Mouse (Mus musculus) heart, postnatal 0 days (tissue): Measurements from ENCODE around the gene 2310033P09Rik. TPM values are rescaled to one million over a fixed set of nuclear protein-coding genes. Genes with fewer than 3 reads are reported as not detected.

Experiments
- ATAC-seq: fragments of 200-750 bp; cut with Nextera tagmentation; 2 replicates; pipeline ENCODE4 v1.8.0; 2017; ENCODE audit warnings: low read depth, moderate number of reproducible peaks, moderate library complexity; ENCODE audit not compliant: insufficient read depth
- DNase-seq: peaks from one replicate; pipeline ENCODE4 v3.0.0-alpha.2; 2016; ENCODE audit warnings: low spot score
- H3K27ac ChIP-seq: fragments of 300-500 bp; sonication (generic); 2 replicates; pipeline ENCODE4 v1.5.1; 2014; ENCODE audit warnings: low read depth, mild to moderate bottlenecking
- H3K27me3 ChIP-seq: fragments of 300-500 bp; sonication (generic); 2 replicates; pipeline ENCODE4 v1.6.1; 2014; ENCODE audit warnings: low read length, mixed read lengths; ENCODE audit not compliant: control insufficient read depth, insufficient read depth
- H3K36me3 ChIP-seq: fragments of 300-500 bp; sonication (generic); replicated peaks from 2 replicates; pipeline ENCODE4 v1.6.1; 2014; ENCODE audit warnings: low read length, mixed read lengths; ENCODE audit not compliant: control insufficient read depth, insufficient read depth
- H3K4me1 ChIP-seq: fragments of 300-500 bp; sonication (generic); 2 replicates; pipeline ENCODE4 v1.6.1; 2014; ENCODE audit warnings: antibody characterized with exemption; ENCODE audit not compliant: control insufficient read depth, insufficient read depth
- H3K4me2 ChIP-seq: fragments of 300-500 bp; sonication (generic); 2 replicates; pipeline ENCODE4 v1.6.1; 2014; ENCODE audit warnings: low read depth, mild to moderate bottlenecking, low read length, moderate library complexity
- H3K4me3 ChIP-seq: fragments of 300-500 bp; sonication (generic); 2 replicates; pipeline ENCODE4 v1.5.1; 2014; ENCODE audit warnings: low read depth, low read length
- H3K9ac ChIP-seq: fragments of 300-500 bp; sonication (generic); replicated peaks from 2 replicates; pipeline ENCODE4 v1.6.1; 2014; ENCODE audit warnings: low read depth, low read length, mixed read lengths
- H3K9me3 ChIP-seq: fragments of 300-500 bp; sonication (generic); replicated peaks from 2 replicates; pipeline ENCODE4 v1.6.1; 2016; ENCODE audit warnings: low read length; ENCODE audit not compliant: control insufficient read depth
- CTCF ChIP-seq: IDR thresholded peaks from 2 replicates; pipeline ENCODE4 v1.5.1; 2016; ENCODE audit warnings: antibody characterized with exemption, control low read depth, low read depth
- EP300 ChIP-seq: IDR thresholded peaks from 2 replicates; pipeline ENCODE4 v1.6.1; 2016; ENCODE audit warnings: antibody characterized with exemption, low read depth
- WGBS: fragments of 180-500 bp; shearing (Covaris S2); extraction: QIAGEN DNeasy Blood & Tissue Kit; methylation state at CpG from one replicate; pipeline ENCODE4 v1.1.7; 2014; 5-methylcytosine and 5-hydroxymethylcytosine counted together
- polyA plus RNA-seq: library from polyadenylated mRNA; unstranded; fragments of >200 nt; fragmentation: Nextera tagmentation; extraction: Ambion mirVana; gene quantifications from 2 replicates; pipeline ENCODE4 v1.2.1, GENCODE M21; 2015
- total RNA-seq: library from RNA; depleted of rRNA; stranded (reverse); fragments of >200 nt; gene quantifications from 2 replicates; pipeline ENCODE4 v1.2.3, GENCODE M21; 2014; ENCODE audit warnings: low replicate concordance; rRNA removed

Gene 2310033P09Rik
- total and polyA plus RNA-seq, 2 experiments from 2014 or later = 1.6 to 19.9 TPM

GRCm38 (mm10) chr11:59239428-59239785, 31.3 kb downstream of the 2310033P09Rik start:
- WGBS = 57% methylated on average over 4 of the region's 4 CpGs
- H3K27me3 ChIP-seq = peaks cover 25% of the 10 kb centered on the region
- ATAC-seq = no peak

GRCm38 (mm10) chr11:59239796-59240195, 31.7 kb downstream of the 2310033P09Rik start:
- no peak overlapping the region for H3K4me2 ChIP-seq
- no peaks in the 10 kb centered on the region for H3K9me3 ChIP-seq
- H3K4me1 ChIP-seq = no peaks in the 10 kb centered on the region
- no peak overlapping the region for H3K27ac ChIP-seq
- peaks cover 25% of the 10 kb centered on the region for H3K27me3 ChIP-seq
- 77% methylated on average over 4 of the region's 4 CpGs for WGBS
- no peak for ATAC-seq
- no peaks in the 10 kb centered on the region for H3K36me3 ChIP-seq
- no peak overlapping the region for H3K9ac ChIP-seq
- no peak overlapping the region for H3K4me3 ChIP-seq
- no peak for DNase-seq
- TF ChIP-seq CTCF = no peak
- no peak for TF ChIP-seq EP300

More at GRCm38 (mm10) chr11:59239428-59239785, 31.3 kb downstream of the 2310033P09Rik start:
- Histone ChIP-seq H3K9ac (no peak overlapping the region), H3K9me3 (no peaks in the 10 kb centered on the region), H3K4me3 (no peak overlapping the region), H3K36me3 (no peaks in the 10 kb centered on the region), H3K27ac (no peak overlapping the region), H3K4me2 (no peak overlapping the region), H3K4me1 (no peaks in the 10 kb centered on the region)
- TF ChIP-seq EP300 = no peak
- no peak for TF ChIP-seq CTCF
- DNase-seq = no peak

- Histone ChIP-seq H3K36me3 (no peaks in the 10 kb centered on the region), H3K27ac (no peak overlapping the region), H3K9me3 (no peaks in the 10 kb centered on the region), H3K27me3 (peaks cover 33% of the 10 kb centered on the region), H3K9ac (no peak overlapping the region), H3K4me1 (no peaks in the 10 kb centered on the region), H3K4me2 (no peak overlapping the region), H3K4me3 (no peak overlapping the region)
- DNase-seq (no peak), ATAC-seq (no peak)
- 36% methylated on average over 3 of the region's 3 CpGs for WGBS
- TF ChIP-seq EP300 (no peak), CTCF (no peak)
Observed at GRCm38 (mm10) chr11:59241841-59242240, 33.7 kb downstream of the 2310033P09Rik start.

- H3K9me3 ChIP-seq = no peaks in the 10 kb centered on the region
- H3K4me2 ChIP-seq = no peak overlapping the region
- H3K4me3 ChIP-seq = no peak overlapping the region
- H3K27me3 ChIP-seq = peaks cover 46% of the 10 kb centered on the region
- DNase-seq = no peak
- no peak for ATAC-seq
- no peaks in the 10 kb centered on the region for H3K36me3 ChIP-seq
- no peaks in the 10 kb centered on the region for H3K4me1 ChIP-seq
- no peak overlapping the region for H3K9ac ChIP-seq
- H3K27ac ChIP-seq = no peak overlapping the region
- TF ChIP-seq CTCF (no peak), EP300 (no peak)
- 25% methylated on average over 6 of the region's 6 CpGs for WGBS
Observed at GRCm38 (mm10) chr11:59243856-59244255, 35.7 kb downstream of the 2310033P09Rik start.

- no peak overlapping the region for H3K4me2 ChIP-seq
- 45% methylated on average over 10 of the region's 10 CpGs for WGBS
- no peak overlapping the region for H3K27ac ChIP-seq
- TF ChIP-seq EP300 (no peak), CTCF (no peak)
- DNase-seq (no peak), ATAC-seq (no peak)
- H3K27me3 ChIP-seq = peaks cover 44% of the 10 kb centered on the region
- H3K4me3 ChIP-seq = no peak overlapping the region
- H3K9ac ChIP-seq = no peak overlapping the region
- H3K36me3 ChIP-seq = no peaks in the 10 kb centered on the region
- no peaks in the 10 kb centered on the region for H3K9me3 ChIP-seq
- H3K4me1 ChIP-seq = no peaks in the 10 kb centered on the region
Observed at GRCm38 (mm10) chr11:59248101-59248500, 40.0 kb downstream of the 2310033P09Rik start.

GRCm38 (mm10) chr11:59259647-59260046, 51.5 kb downstream of the 2310033P09Rik start:
- H3K4me2 ChIP-seq = no peak overlapping the region
- H3K4me3 ChIP-seq = no peak overlapping the region
- no peak for DNase-seq
- no peak overlapping the region for H3K27ac ChIP-seq
- 57% methylated on average over 7 of the region's 7 CpGs for WGBS
- H3K27me3 ChIP-seq = peaks cover 44% of the 10 kb centered on the region
- no peak for ATAC-seq
- no peaks in the 10 kb centered on the region for H3K9me3 ChIP-seq
- TF ChIP-seq EP300 = no peak
- TF ChIP-seq CTCF = no peak
- no peak overlapping the region for H3K9ac ChIP-seq
- no peaks in the 10 kb centered on the region for H3K36me3 ChIP-seq
- peaks cover 4% of the 10 kb centered on the region; the same call in 1 of the 2 replicates for H3K4me1 ChIP-seq

Other genes starting within 250 kb of the 2310033P09Rik start
- 36.8 and 37.4 TPM in 2 replicates for gene Trim11, start 230.2 kb upstream of the 2310033P09Rik start, total RNA-seq
- gene Trim11, start 230.2 kb upstream of the 2310033P09Rik start, polyA plus RNA-seq = 26.0 and 26.5 TPM in 2 replicates
- 225 and 245 TPM in 2 replicates for gene Obscn, start 71.9 kb upstream of the 2310033P09Rik start, total RNA-seq
- gene Obscn, start 71.9 kb upstream of the 2310033P09Rik start, polyA plus RNA-seq = 106 and 107 TPM in 2 replicates
- 10.2 and 12.4 TPM in 2 replicates for gene Iba57, start 44.6 kb upstream of the 2310033P09Rik start, total RNA-seq
- gene Iba57, start 44.6 kb upstream of the 2310033P09Rik start, polyA plus RNA-seq = 10.7 and 11.0 TPM in 2 replicates
- 0.08 and 0.12 TPM in 2 replicates for gene Gjc2, start 25.1 kb upstream of the 2310033P09Rik start, total RNA-seq
- gene Gjc2, start 25.1 kb upstream of the 2310033P09Rik start, polyA plus RNA-seq = 0.63 and 0.75 TPM in 2 replicates
- 47.5 and 60.3 TPM in 2 replicates for gene Guk1, start 16.1 kb upstream of the 2310033P09Rik start, total RNA-seq
- gene Guk1, start 16.1 kb upstream of the 2310033P09Rik start, polyA plus RNA-seq = 138 and 146 TPM in 2 replicates
- 174 and 187 TPM in 2 replicates for gene Mrpl55, start 5.8 kb upstream of the 2310033P09Rik start, total RNA-seq
- 196 and 199 TPM in 2 replicates for gene Mrpl55, start 5.8 kb upstream of the 2310033P09Rik start, polyA plus RNA-seq
- 336 and 378 TPM in 2 replicates for gene Arf1, start 19.9 kb downstream of the 2310033P09Rik start, total RNA-seq
- gene Arf1, start 19.9 kb downstream of the 2310033P09Rik start, polyA plus RNA-seq = 533 and 540 TPM in 2 replicates
- not detected in 2 replicates for gene Wnt3a, start 82.4 kb downstream of the 2310033P09Rik start, total RNA-seq
- not detected in 2 replicates for gene Wnt3a, start 82.4 kb downstream of the 2310033P09Rik start, polyA plus RNA-seq
- 3.4 and 4.0 TPM in 2 replicates for gene Wnt9a, start 98.6 kb downstream of the 2310033P09Rik start, total RNA-seq
- gene Wnt9a, start 98.6 kb downstream of the 2310033P09Rik start, polyA plus RNA-seq = 2.8 and 2.9 TPM in 2 replicates
- not detected in 2 replicates for gene Prss38, start 167.3 kb downstream of the 2310033P09Rik start, total RNA-seq
- gene Prss38, start 167.3 kb downstream of the 2310033P09Rik start, polyA plus RNA-seq = not detected in 2 replicates
- gene Jmjd4, start 241.7 kb downstream of the 2310033P09Rik start, total RNA-seq = 11.8 and 15.1 TPM in 2 replicates
- 7.6 and 8.9 TPM in 2 replicates for gene Jmjd4, start 241.7 kb downstream of the 2310033P09Rik start, polyA plus RNA-seq
- gene Snap47, start 242.9 kb downstream of the 2310033P09Rik start, total RNA-seq = 47.1 and 87.2 TPM in 2 replicates
- gene Snap47, start 242.9 kb downstream of the 2310033P09Rik start, polyA plus RNA-seq = 57.9 and 60.4 TPM in 2 replicates